Mouse (Mus musculus): ENCODE data around the gene Egr2. TPM values are rescaled to one million over a fixed set of nuclear protein-coding genes. Genes with fewer than 3 reads are reported as not detected.

The Egr2 gene
- polyA plus RNA-seq (2014; fragmentation: Nextera tagmentation; extraction: Ambion mirVana) = 1.2 and 1.8 TPM in 2 replicates

- Histone ChIP-seq H3K4me3 (replicated peaks; ENCODE audit: low read length) (peak within 1 kb of the TSS; percentile 59), H3K27me3 (ENCODE audit: control insufficient read depth, insufficient read depth, low read length) (peaks cover 84% of the 10 kb centered on the region), H3K9me3 (ENCODE audit: control insufficient read depth, low read length) (no peaks in the 10 kb centered on the region), H3K4me2 (replicated peaks) (peak within 1 kb of the TSS; percentile 93), H3K9ac (peak within 1 kb of the TSS; percentile 21; the same call in 1 of the 2 replicates), H3K36me3 (replicated peaks; ENCODE audit: control insufficient read depth, insufficient read depth) (no peaks in the 10 kb centered on the region), H3K4me1 (replicated peaks; ENCODE audit: control insufficient read depth, insufficient read depth, low read length) (peaks cover 27% of the 10 kb centered on the region), H3K27ac (no peak within 1 kb of the TSS)
- no peak for ATAC-seq (ENCODE audit: low FRiP score)
- WGBS = under 1% methylated on average over 33 of the region's 37 CpGs
- DNase-seq (ENCODE audit: low spot score) = no peak
Observed at GRCm38 (mm10) chr10:67535256-67535655, at the start of gene Egr2. Gene Egr2 (plus strand): TSS chr10:67535475.

GRCm38 (mm10) chr10:67487496-67487895 lies 47.8 kb upstream of the Egr2 start:
- no peak overlapping the region for H3K4me3 ChIP-seq (replicated peaks; ENCODE audit: low read length)
- 93% methylated on average over 7 of the region's 7 CpGs for WGBS
- no peak overlapping the region for H3K27ac ChIP-seq
- no peaks in the 10 kb centered on the region for H3K9me3 ChIP-seq (ENCODE audit: control insufficient read depth, low read length)
- H3K4me2 ChIP-seq (replicated peaks) = no peak overlapping the region
- DNase-seq (ENCODE audit: low spot score) (no peak), ATAC-seq (ENCODE audit: low FRiP score) (no peak)
- H3K4me1 ChIP-seq (replicated peaks; ENCODE audit: control insufficient read depth, insufficient read depth, low read length) = no peaks in the 10 kb centered on the region
- no peak overlapping the region for H3K9ac ChIP-seq
- no peaks in the 10 kb centered on the region for H3K27me3 ChIP-seq (ENCODE audit: control insufficient read depth, insufficient read depth, low read length)
- no peaks in the 10 kb centered on the region for H3K36me3 ChIP-seq (replicated peaks; ENCODE audit: control insufficient read depth, insufficient read depth)

DNA sequence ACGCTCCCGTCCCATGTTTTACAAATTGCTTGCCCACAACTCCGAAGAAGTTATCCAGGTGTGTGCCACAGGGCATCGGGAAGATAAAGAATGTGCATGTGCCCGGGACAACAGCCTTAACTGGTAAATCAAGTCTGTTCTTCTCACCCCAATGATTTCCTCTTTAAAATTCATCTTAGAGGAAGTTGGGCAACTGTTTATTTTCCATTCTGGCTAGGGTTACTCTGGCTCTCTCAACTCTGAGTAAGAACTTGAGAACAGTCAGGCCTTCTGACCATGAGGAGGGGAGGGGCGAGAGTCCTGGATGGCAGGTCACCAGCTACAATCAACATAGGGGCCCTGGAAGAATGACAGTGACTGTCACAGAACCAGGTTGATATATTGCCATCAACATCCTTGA lies 45.4 kb upstream of the Egr2 start:
- H3K27ac ChIP-seq = no peak overlapping the region
- H3K4me1 ChIP-seq (replicated peaks; ENCODE audit: control insufficient read depth, insufficient read depth, low read length) = no peaks in the 10 kb centered on the region
- H3K4me2 ChIP-seq (replicated peaks) = no peak overlapping the region
- H3K9ac ChIP-seq = no peak overlapping the region
- H3K27me3 ChIP-seq (ENCODE audit: control insufficient read depth, insufficient read depth, low read length) = no peaks in the 10 kb centered on the region
- H3K9me3 ChIP-seq (ENCODE audit: control insufficient read depth, low read length) = no peaks in the 10 kb centered on the region
- no peak for DNase-seq (ENCODE audit: low spot score)
- no peaks in the 10 kb centered on the region for H3K36me3 ChIP-seq (replicated peaks; ENCODE audit: control insufficient read depth, insufficient read depth)
- H3K4me3 ChIP-seq (replicated peaks; ENCODE audit: low read length) = no peak overlapping the region
- ATAC-seq (ENCODE audit: low FRiP score) = no peak
- WGBS = 92% methylated on average over 6 of the region's 6 CpGs

DNA sequence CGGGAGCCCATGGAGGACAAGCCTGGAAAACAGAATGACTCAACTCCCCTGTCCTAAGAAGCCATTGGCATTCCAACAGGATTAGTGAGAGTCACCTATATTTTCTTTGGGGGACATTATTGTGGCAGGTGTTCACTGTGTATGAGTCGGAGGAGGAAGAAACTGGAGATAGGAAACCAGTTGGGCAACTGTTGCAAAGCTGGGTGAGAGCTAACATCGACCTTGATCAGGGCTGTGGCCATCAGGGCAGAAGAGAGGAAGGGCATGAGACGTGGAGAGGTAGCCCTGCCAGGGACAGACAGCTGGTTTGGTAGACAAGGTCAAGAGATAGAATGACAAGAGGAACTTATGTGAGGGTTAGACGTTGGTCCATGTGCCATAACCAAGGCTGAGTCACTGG lies 44.6 kb upstream of the Egr2 start:
- H3K4me1 ChIP-seq (replicated peaks; ENCODE audit: control insufficient read depth, insufficient read depth, low read length) = no peaks in the 10 kb centered on the region
- no peak overlapping the region for H3K27ac ChIP-seq
- DNase-seq (ENCODE audit: low spot score) = no peak
- H3K4me3 ChIP-seq (replicated peaks; ENCODE audit: low read length) = no peak overlapping the region
- H3K36me3 ChIP-seq (replicated peaks; ENCODE audit: control insufficient read depth, insufficient read depth) = no peaks in the 10 kb centered on the region
- H3K9me3 ChIP-seq (ENCODE audit: control insufficient read depth, low read length) = no peaks in the 10 kb centered on the region
- 92% methylated on average over 5 of the region's 5 CpGs for WGBS
- H3K9ac ChIP-seq = no peak overlapping the region
- H3K4me2 ChIP-seq (replicated peaks) = no peak overlapping the region
- ATAC-seq (ENCODE audit: low FRiP score) = no peak
- no peaks in the 10 kb centered on the region for H3K27me3 ChIP-seq (ENCODE audit: control insufficient read depth, insufficient read depth, low read length)

- DNase-seq (ENCODE audit: low spot score) (no peak), ATAC-seq (ENCODE audit: low FRiP score) (no peak)
- WGBS = 82% methylated on average over 11 of the region's 11 CpGs
- no peaks in the 10 kb centered on the region for H3K9me3 ChIP-seq (ENCODE audit: control insufficient read depth, low read length)
- H3K4me1 ChIP-seq (replicated peaks; ENCODE audit: control insufficient read depth, insufficient read depth, low read length) = no peaks in the 10 kb centered on the region
- H3K27ac ChIP-seq = no peak overlapping the region
- no peaks in the 10 kb centered on the region for H3K36me3 ChIP-seq (replicated peaks; ENCODE audit: control insufficient read depth, insufficient read depth)
- no peak overlapping the region for H3K4me2 ChIP-seq (replicated peaks)
- no peak overlapping the region for H3K4me3 ChIP-seq (replicated peaks; ENCODE audit: low read length)
- H3K27me3 ChIP-seq (ENCODE audit: control insufficient read depth, insufficient read depth, low read length) = no peaks in the 10 kb centered on the region
- no peak overlapping the region for H3K9ac ChIP-seq
Observed at GRCm38 (mm10) chr10:67492161-67492571, 43.1 kb upstream of the Egr2 start.

DNA sequence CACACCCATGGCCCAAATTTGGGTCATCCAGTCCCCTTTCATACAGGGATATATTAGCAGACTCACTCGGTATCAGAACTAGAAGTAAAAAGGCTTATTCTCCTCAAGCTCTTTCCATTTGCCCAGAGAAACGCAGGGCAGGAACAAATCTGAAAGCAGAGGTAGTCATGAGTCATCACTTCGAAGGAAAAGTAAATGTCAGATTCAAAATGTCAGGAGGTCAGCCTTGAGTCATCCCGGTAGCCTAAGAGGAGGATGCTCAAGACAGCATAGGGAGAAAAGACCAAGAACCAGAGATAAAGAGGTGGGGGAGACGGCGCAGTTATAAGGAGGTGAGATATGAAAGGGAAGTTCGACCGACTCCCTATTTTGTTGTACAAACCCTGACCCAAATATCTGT lies 41.7 kb upstream of the Egr2 start:
- Histone ChIP-seq H3K36me3 (replicated peaks; ENCODE audit: control insufficient read depth, insufficient read depth) (no peaks in the 10 kb centered on the region), H3K27ac (no peak overlapping the region), H3K9me3 (ENCODE audit: control insufficient read depth, low read length) (no peaks in the 10 kb centered on the region), H3K4me1 (replicated peaks; ENCODE audit: control insufficient read depth, insufficient read depth, low read length) (no peaks in the 10 kb centered on the region), H3K4me2 (replicated peaks) (no peak overlapping the region), H3K4me3 (replicated peaks; ENCODE audit: low read length) (no peak overlapping the region), H3K9ac (no peak overlapping the region), H3K27me3 (ENCODE audit: control insufficient read depth, insufficient read depth, low read length) (no peaks in the 10 kb centered on the region)
- DNase-seq (ENCODE audit: low spot score) (no peak), ATAC-seq (ENCODE audit: low FRiP score) (no peak)
- WGBS = 73% methylated on average over 8 of the region's 8 CpGs

DNA sequence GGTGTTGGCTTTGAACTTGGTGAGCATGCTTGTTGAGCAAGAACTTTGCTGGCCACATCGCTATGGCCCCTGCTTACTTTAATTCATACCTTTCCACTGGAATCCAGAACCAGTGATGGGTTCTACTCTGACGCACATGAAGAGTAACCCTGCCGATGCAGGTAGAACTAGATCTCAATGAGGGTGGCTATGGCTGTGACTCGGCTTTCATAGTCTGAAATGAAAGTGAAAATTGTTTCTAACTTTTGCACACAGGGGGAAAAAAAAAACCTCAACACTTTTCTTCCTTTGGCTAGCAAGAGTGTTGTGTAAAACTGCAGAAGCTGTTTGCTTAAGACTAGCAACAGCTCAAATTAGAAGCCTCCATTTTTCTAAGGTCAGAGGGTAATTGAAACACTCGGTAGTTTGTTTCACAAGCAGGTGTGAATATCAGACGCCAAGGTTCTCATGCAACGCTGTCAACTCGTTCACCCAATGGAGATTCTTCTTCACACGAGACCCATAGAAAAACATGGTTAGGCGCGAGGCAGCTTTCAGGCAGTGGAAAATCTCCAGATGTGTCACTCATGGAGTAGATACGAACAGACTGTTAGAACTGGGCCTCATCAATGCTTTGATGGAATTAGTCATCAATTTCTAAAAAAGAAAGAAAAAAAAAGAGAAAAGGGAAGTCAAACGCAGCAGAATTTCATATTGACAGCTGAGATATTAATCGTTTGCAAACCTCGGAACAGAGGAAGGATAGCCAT lies 38.0 kb upstream of the Egr2 start:
- Histone ChIP-seq H3K9me3 (ENCODE audit: control insufficient read depth, low read length) (no peaks in the 10 kb centered on the region), H3K27ac (no peak overlapping the region), H3K4me3 (replicated peaks; ENCODE audit: low read length) (no peak overlapping the region), H3K27me3 (ENCODE audit: control insufficient read depth, insufficient read depth, low read length) (no peaks in the 10 kb centered on the region), H3K4me2 (replicated peaks) (no peak overlapping the region), H3K36me3 (replicated peaks; ENCODE audit: control insufficient read depth, insufficient read depth) (no peaks in the 10 kb centered on the region), H3K4me1 (replicated peaks; ENCODE audit: control insufficient read depth, insufficient read depth, low read length) (no peaks in the 10 kb centered on the region), H3K9ac (no peak overlapping the region)
- ATAC-seq (ENCODE audit: low FRiP score) (no peak), DNase-seq (ENCODE audit: low spot score) (no peak)
- WGBS = 93% methylated on average over 15 of the region's 15 CpGs

- ATAC-seq (ENCODE audit: low FRiP score) = no peak
- Histone ChIP-seq H3K4me2 (replicated peaks) (no peak overlapping the region), H3K27ac (no peak overlapping the region), H3K4me3 (replicated peaks; ENCODE audit: low read length) (no peak overlapping the region), H3K27me3 (ENCODE audit: control insufficient read depth, insufficient read depth, low read length) (no peaks in the 10 kb centered on the region), H3K9ac (no peak overlapping the region), H3K36me3 (replicated peaks; ENCODE audit: control insufficient read depth, insufficient read depth) (no peaks in the 10 kb centered on the region), H3K4me1 (replicated peaks; ENCODE audit: control insufficient read depth, insufficient read depth, low read length) (no peaks in the 10 kb centered on the region), H3K9me3 (ENCODE audit: control insufficient read depth, low read length) (no peaks in the 10 kb centered on the region)
- 94% methylated on average over 9 of the region's 9 CpGs for WGBS
- DNase-seq (ENCODE audit: low spot score) = no peak
Observed at GRCm38 (mm10) chr10:67497951-67498350, 37.3 kb upstream of the Egr2 start.

DNA sequence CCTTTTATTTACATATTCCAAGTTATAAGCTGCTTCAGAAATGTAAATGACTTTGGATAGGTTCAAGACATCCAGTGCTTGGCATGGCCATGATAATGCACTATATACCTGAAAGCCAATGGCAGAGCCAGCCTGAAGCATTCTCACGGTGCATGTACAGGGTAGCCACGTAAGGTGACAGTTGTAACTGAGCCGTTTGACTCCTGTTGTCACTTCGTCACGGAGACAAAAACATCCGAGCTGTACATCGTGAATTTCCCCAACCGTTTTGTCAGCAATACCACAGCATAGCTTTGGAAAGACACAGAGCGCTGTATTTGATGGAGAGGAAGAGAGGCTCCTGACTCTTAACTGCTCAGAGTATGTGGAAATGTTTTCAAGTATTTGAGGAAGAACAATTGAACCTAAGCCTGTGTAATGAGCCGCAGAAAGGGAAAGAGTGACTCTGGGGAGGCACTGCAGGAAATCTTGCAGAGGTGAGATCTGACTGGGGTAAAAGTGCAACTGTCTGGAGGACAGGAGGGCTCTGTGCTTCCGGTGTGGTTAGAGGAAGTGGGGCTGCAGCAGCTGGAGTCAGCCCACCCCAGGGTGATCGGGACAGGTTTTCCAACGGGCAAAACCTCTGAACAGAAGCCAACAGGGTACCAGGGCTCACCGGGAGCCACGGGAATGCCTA lies 31.8 kb upstream of the Egr2 start:
- H3K4me2 ChIP-seq (replicated peaks) = no peak overlapping the region
- no peak overlapping the region for H3K4me3 ChIP-seq (replicated peaks; ENCODE audit: low read length)
- 76% methylated on average over 15 of the region's 15 CpGs for WGBS
- no peaks in the 10 kb centered on the region for H3K27me3 ChIP-seq (ENCODE audit: control insufficient read depth, insufficient read depth, low read length)
- no peaks in the 10 kb centered on the region for H3K36me3 ChIP-seq (replicated peaks; ENCODE audit: control insufficient read depth, insufficient read depth)
- no peak for ATAC-seq (ENCODE audit: low FRiP score)
- H3K9ac ChIP-seq = no peak overlapping the region
- DNase-seq (ENCODE audit: low spot score) = no peak
- H3K9me3 ChIP-seq (ENCODE audit: control insufficient read depth, low read length) = no peaks in the 10 kb centered on the region
- no peak overlapping the region for H3K27ac ChIP-seq
- no peaks in the 10 kb centered on the region for H3K4me1 ChIP-seq (replicated peaks; ENCODE audit: control insufficient read depth, insufficient read depth, low read length)
